Mouse (Mus musculus): Measurements from ENCODE around the gene Frmpd1. TPM values are rescaled to one million over a fixed set of nuclear protein-coding genes. Genes with fewer than 3 reads are reported as not detected.

Frmpd1 gene
- total and polyA plus RNA-seq, 3 experiments = not detected

GRCm38 (mm10) chr4:45198296-45198695, 13.6 kb downstream of the Frmpd1 start:
- in situ Hi-C loops (cut with MboI; ENCODE audit: low pct_ligation_motif_present, low pct_unique_long_range_greater_than_20kb, low sequenced_read_pairs) (no loop called here), dilution Hi-C loops (cut with MboI; ENCODE audit: extremely low pct_ligation_motif_present, extremely low pct_unique_long_range_greater_than_20kb, low sequenced_read_pairs) (no loop called here)
- Histone ChIP-seq H3K9ac (ENCODE audit: insufficient read depth, low read depth) (no peak overlapping the region), H3K27me3 (replicated peaks) (no peaks in the 10 kb centered on the region), H3K79me2 (replicated peaks; ENCODE audit: control insufficient read depth, extremely low read depth, insufficient read depth, poor library complexity, severe bottlenecking) (no peaks in the 10 kb centered on the region), H3K36me3 (replicated peaks in 1 of 2; ENCODE audit: control insufficient read depth in 1 of 2, insufficient read depth in 1 of 2, low read length in 1 of 2) (no peaks in the 10 kb centered on the region), H3K4me2 (ENCODE audit: insufficient read depth, low read depth, poor library complexity, severe bottlenecking) (no peak overlapping the region), H3K4me3 (replicated peaks in 1 of 3; ENCODE audit: low read depth in 2 of 3, low read length in 2 of 3, poor library complexity in 1 of 3) (no peak overlapping the region), H3K9me3 (replicated peaks; ENCODE audit: low read length) (no peaks in the 10 kb centered on the region), H3K27ac (ENCODE audit: insufficient read depth, low read depth) (no peak overlapping the region), H3K4me1 (ENCODE audit: control insufficient read depth in 1 of 2, insufficient read depth in 2 of 2) (peaks cover 0 to 10% of the 10 kb centered on the region in 2 experiments; a peak in 2 of 4 replicates)
- TF ChIP-seq RCOR1 (conservative IDR thresholded peaks at IDR 0.05; ENCODE audit: low read depth, low read length) (no peak), EP300 (IDR thresholded peaks at IDR 0.05; ENCODE audit: low read length) (no peak), KAT2A (IDR thresholded peaks at IDR 0.05; ENCODE audit: insufficient replicate concordance, low read length) (no peak), MAFK (IDR thresholded peaks at IDR 0.05; ENCODE audit: insufficient replicate concordance, low read length) (no peak), POLR2AphosphoS2 (IDR thresholded peaks at IDR 0.05; ENCODE audit: low read depth, low read length) (no peak), SIN3A (IDR thresholded peaks at IDR 0.05; ENCODE audit: low read length) (no peak), NRF1 (IDR thresholded peaks at IDR 0.05; ENCODE audit: low read depth, low read length) (no peak), ZKSCAN1 (IDR thresholded peaks at IDR 0.05; ENCODE audit: borderline replicate concordance, low read depth, low read length) (no peak), MEF2A (IDR thresholded peaks at IDR 0.05; ENCODE audit: borderline replicate concordance, low read depth, low read length) (no peak), IRF4 (IDR thresholded peaks at IDR 0.05; ENCODE audit: low read depth, low read length) (no peak), JUND (conservative IDR thresholded peaks at IDR 0.05; ENCODE audit: low read depth, low read length) (no peak), PAX5 (IDR thresholded peaks at IDR 0.05; ENCODE audit: low read length) (no peak), USF2 (conservative IDR thresholded peaks at IDR 0.05; ENCODE audit: low read depth, low read length) (no peak), E2F4 (IDR thresholded peaks at IDR 0.05; ENCODE audit: insufficient replicate concordance, low read depth, low read length) (no peak)
- no peak for DNase-seq (ENCODE audit: extremely low read depth)

GRCm38 (mm10) chr4:45203283-45203682, 18.6 kb downstream of the Frmpd1 start:
- H3K9me3 ChIP-seq (replicated peaks; ENCODE audit: low read length) = no peaks in the 10 kb centered on the region
- no peaks in the 10 kb centered on the region for H3K27me3 ChIP-seq (replicated peaks)
- DNase-seq (ENCODE audit: extremely low read depth) = no peak
- dilution Hi-C loops (cut with MboI; ENCODE audit: extremely low pct_ligation_motif_present, extremely low pct_unique_long_range_greater_than_20kb, low sequenced_read_pairs) = no loop called here
- H3K4me2 ChIP-seq (ENCODE audit: insufficient read depth, low read depth, poor library complexity, severe bottlenecking) = no peak overlapping the region
- H3K4me1 ChIP-seq (ENCODE audit: control insufficient read depth in 1 of 2, insufficient read depth in 2 of 2) = no peaks in the 10 kb centered on the region
- H3K4me3 ChIP-seq (replicated peaks in 1 of 3; ENCODE audit: low read depth in 2 of 3, low read length in 2 of 3, poor library complexity in 1 of 3) = no peak overlapping the region
- no peak overlapping the region for H3K9ac ChIP-seq (ENCODE audit: insufficient read depth, low read depth)
- H3K27ac ChIP-seq (ENCODE audit: insufficient read depth, low read depth) = no peak overlapping the region
- H3K79me2 ChIP-seq (replicated peaks; ENCODE audit: control insufficient read depth, extremely low read depth, insufficient read depth, poor library complexity, severe bottlenecking) = no peaks in the 10 kb centered on the region
- H3K36me3 ChIP-seq (replicated peaks in 1 of 2; ENCODE audit: control insufficient read depth in 1 of 2, insufficient read depth in 1 of 2, low read length in 1 of 2) = no peaks in the 10 kb centered on the region
- TF ChIP-seq MYC (IDR thresholded peaks at IDR 0.05; ENCODE audit: low read depth, low read length) (no peak), MAFK (IDR thresholded peaks at IDR 0.05; ENCODE audit: insufficient replicate concordance, low read length) (no peak), CHD2 (IDR thresholded peaks at IDR 0.05; ENCODE audit: low read length) (no peak), SIN3A (IDR thresholded peaks at IDR 0.05; ENCODE audit: low read length) (no peak), ZMIZ1 (IDR thresholded peaks at IDR 0.05; ENCODE audit: low read depth, low read length) (no peak), JUN (IDR thresholded peaks at IDR 0.05; ENCODE audit: insufficient read depth, low read depth, low read length) (no peak), TBP (conservative IDR thresholded peaks at IDR 0.05; ENCODE audit: low read depth, low read length) (no peak), TCF12 (IDR thresholded peaks at IDR 0.05; ENCODE audit: low read depth, low read length) (no peak), PAX5 (IDR thresholded peaks at IDR 0.05; ENCODE audit: low read length) (no peak), MAX (IDR thresholded peaks at IDR 0.05; ENCODE audit: low read length) (no peak), ZC3H11A (IDR thresholded peaks at IDR 0.05; ENCODE audit: low read depth, low read length) (no peak), SMC3 (IDR thresholded peaks at IDR 0.05; ENCODE audit: low read depth, low read length) (no peak), BHLHE40 (IDR thresholded peaks at IDR 0.05; ENCODE audit: low read depth, low read length) (no peak), MEF2A (IDR thresholded peaks at IDR 0.05; ENCODE audit: borderline replicate concordance, low read depth, low read length) (no peak), NELFE (IDR thresholded peaks at IDR 0.05; ENCODE audit: low read depth, low read length) (no peak), USF2 (conservative IDR thresholded peaks at IDR 0.05; ENCODE audit: low read depth, low read length) (no peak), E2F4 (IDR thresholded peaks at IDR 0.05; ENCODE audit: insufficient replicate concordance, low read depth, low read length) (no peak), POLR2A (IDR thresholded peaks at IDR 0.05; ENCODE audit: low read depth, low read length) (no peak)
- in situ Hi-C loops (cut with MboI; ENCODE audit: low pct_ligation_motif_present, low pct_unique_long_range_greater_than_20kb, low sequenced_read_pairs) = no loop called here

All from CH12.LX (cell line).